Mouse (Mus musculus): Measurements from ENCODE around the gene Pfkfb4. TPM values are rescaled to one million over a fixed set of nuclear protein-coding genes. Genes with fewer than 3 reads are reported as not detected.

The Pfkfb4 gene
- polyA plus RNA-seq (2012; rRNA removed), result 10.6 and 11.3 TPM in 2 replicates

DNA sequence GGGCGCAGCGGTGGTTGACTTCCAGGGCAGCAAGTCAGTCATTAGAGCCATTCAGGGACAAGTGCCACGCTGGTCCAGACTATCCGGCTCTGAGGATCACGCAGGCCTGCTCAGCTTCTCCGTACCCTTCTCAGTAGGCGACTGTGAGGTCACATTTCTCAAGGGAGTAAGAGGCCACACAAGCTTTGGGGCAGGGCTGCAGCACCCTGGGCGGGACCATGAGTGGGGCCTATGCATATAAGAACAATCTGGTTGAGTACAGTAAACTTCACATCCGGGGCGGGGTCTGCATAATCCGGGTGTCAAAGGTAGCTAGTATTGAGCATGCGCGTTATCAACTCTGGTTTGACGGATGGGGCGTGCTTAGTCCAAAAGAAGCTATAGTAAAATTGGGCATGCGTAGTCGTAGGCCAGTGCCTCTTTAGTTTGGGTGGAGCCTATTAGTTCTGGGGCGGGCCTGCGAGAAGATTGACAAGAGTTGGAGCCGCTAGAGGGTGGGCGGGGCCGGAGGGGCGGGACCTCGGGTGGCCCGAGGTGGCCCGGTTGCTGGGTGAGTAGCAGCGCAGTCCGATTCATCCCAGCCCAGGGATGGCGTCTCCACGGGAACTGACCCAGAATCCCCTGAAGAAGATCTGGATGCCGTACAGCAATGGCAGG lies at the start of gene Pfkfb4:
Pfkfb4 (plus strand) TSS at position 351 of the 657 bp plus-strand sequence.
- TF ChIP-seq CTCF (conservative IDR thresholded peaks at IDR 0.05; ENCODE audit: insufficient read depth, insufficient read length, low read depth, low read length) (no peak), POLR2A (IDR thresholded peaks at IDR 0.05; ENCODE audit: low read depth, low read length) (peak; percentile 83)
- peak; percentile 100 for DNase-seq
- H3K27me3 ChIP-seq (replicated peaks; ENCODE audit: control insufficient read depth, insufficient read depth, low read length), result no peaks in the 10 kb centered on the region
- WGBS, result under 1% methylated on average over 31 of the region's 31 CpGs
- H3K4me1 ChIP-seq (ENCODE audit: control insufficient read depth, insufficient read depth, low read length), result peaks cover 6% of the 10 kb centered on the region
- H3K27ac ChIP-seq (ENCODE audit: insufficient read depth, low read depth, low read length), result peak within 1 kb of the TSS; percentile 96
- H3K36me3 ChIP-seq (ENCODE audit: control insufficient read depth, insufficient read depth, low read length), result no peaks in the 10 kb centered on the region
- H3K4me3 ChIP-seq (ENCODE audit: insufficient read depth, low read depth, low read length), result peak within 1 kb of the TSS; percentile 63

DNA sequence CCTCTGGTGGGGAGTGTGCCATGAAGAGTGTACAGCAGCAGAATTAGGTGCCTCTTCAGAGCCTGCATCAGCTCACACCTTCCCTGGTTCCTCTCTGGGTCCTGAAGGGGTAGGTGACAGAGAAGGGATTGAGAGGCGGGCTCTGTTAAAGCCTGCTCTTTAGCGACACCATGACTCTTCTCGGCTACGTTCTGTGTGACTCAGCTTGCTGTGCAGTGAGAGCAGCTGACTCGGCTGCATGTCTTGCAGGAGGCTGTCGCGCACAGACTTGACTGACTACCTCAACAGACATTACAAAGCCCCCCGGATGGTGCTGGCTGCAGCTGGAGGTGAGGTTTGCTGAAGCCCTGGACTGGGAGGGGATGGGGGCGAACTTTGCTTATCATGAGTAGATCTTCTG lies 46.5 kb upstream of the Pfkfb4 start:
- Histone ChIP-seq H3K4me1 (ENCODE audit: control insufficient read depth, insufficient read depth, low read length) (no peaks in the 10 kb centered on the region), H3K27ac (ENCODE audit: insufficient read depth, low read depth, low read length) (no peak overlapping the region), H3K27me3 (replicated peaks; ENCODE audit: control insufficient read depth, insufficient read depth, low read length) (no peaks in the 10 kb centered on the region), H3K4me3 (ENCODE audit: insufficient read depth, low read depth, low read length) (no peak overlapping the region), H3K36me3 (ENCODE audit: control insufficient read depth, insufficient read depth, low read length) (peaks cover 11% of the 10 kb centered on the region)
- DNase-seq, result no peak
- WGBS, result 82% methylated on average over 9 of the region's 9 CpGs
- no peak for TF ChIP-seq CTCF (conservative IDR thresholded peaks at IDR 0.05; ENCODE audit: insufficient read depth, insufficient read length, low read depth, low read length)
- TF ChIP-seq POLR2A (IDR thresholded peaks at IDR 0.05; ENCODE audit: low read depth, low read length), result no peak

DNA sequence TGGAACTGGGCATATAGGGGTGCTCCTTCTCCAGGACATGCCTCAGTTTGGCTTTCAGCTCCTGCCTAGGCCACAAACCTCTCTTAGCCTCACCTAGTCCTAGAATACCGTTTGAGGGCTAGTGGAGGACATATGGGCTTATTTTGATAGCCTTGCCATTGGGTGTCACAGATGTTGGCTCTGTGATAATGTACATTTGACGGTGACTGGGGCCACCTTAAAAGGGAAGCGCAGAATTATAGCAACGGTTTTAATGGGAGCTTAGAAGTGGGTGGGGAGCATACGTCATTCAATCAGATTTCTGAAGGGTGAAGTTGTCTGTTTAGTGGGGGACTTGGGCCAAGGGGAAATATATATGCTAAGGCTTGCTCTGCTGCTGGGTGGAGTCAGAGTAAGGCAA lies 46.0 kb upstream of the Pfkfb4 start:
- Histone ChIP-seq H3K4me3 (ENCODE audit: insufficient read depth, low read depth, low read length) (no peak overlapping the region), H3K27me3 (replicated peaks; ENCODE audit: control insufficient read depth, insufficient read depth, low read length) (no peaks in the 10 kb centered on the region), H3K27ac (ENCODE audit: insufficient read depth, low read depth, low read length) (no peak overlapping the region), H3K4me1 (ENCODE audit: control insufficient read depth, insufficient read depth, low read length) (no peaks in the 10 kb centered on the region), H3K36me3 (ENCODE audit: control insufficient read depth, insufficient read depth, low read length) (peaks cover 11% of the 10 kb centered on the region)
- WGBS, result 84% methylated on average over 5 of the region's 5 CpGs
- no peak for DNase-seq
- TF ChIP-seq POLR2A (IDR thresholded peaks at IDR 0.05; ENCODE audit: low read depth, low read length) (no peak), CTCF (conservative IDR thresholded peaks at IDR 0.05; ENCODE audit: insufficient read depth, insufficient read length, low read depth, low read length) (no peak)

DNA sequence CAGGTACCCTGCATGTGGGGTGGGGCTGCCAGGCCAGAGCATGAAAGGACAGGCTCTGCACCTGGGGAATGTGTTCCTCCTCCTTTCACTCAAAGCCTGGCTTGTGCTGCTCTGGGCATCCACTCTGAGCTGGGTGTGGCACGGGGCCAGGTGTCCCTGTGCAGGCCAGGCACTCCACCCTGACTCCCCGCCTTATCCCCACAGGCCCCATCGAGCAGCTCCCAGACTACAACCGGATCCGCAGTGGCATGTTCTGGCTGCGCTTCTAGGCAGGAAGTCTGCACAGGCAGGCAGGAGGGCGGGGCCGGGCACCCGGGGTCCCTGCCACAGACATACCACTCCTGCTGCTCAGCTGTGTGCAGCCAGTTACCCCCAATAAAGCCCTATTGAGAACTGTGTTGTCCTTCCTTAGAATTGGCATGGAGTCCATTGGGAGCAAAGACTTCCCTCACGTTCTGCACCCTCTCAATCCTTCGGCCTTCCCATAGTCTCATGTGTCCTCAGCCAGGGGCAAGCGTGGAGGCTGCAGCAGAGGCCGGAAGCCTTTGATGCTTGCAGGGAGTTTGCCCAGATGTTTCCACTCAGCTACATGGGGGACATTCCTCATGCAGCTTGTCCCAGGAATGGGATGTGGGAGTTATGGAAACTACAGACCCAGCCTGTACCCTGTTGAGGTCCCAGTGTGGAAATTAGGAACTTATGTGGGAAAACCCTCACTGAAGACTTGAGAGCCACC lies 42.2 kb upstream of the Pfkfb4 start:
- peak; percentile 31 for DNase-seq
- H3K27ac ChIP-seq (ENCODE audit: insufficient read depth, low read depth, low read length), result no peak overlapping the region
- no peak for TF ChIP-seq CTCF (conservative IDR thresholded peaks at IDR 0.05; ENCODE audit: insufficient read depth, insufficient read length, low read depth, low read length)
- no peak for TF ChIP-seq POLR2A (IDR thresholded peaks at IDR 0.05; ENCODE audit: low read depth, low read length)
- no peak overlapping the region for H3K4me3 ChIP-seq (ENCODE audit: insufficient read depth, low read depth, low read length)
- H3K27me3 ChIP-seq (replicated peaks; ENCODE audit: control insufficient read depth, insufficient read depth, low read length), result no peaks in the 10 kb centered on the region
- WGBS, result 58% methylated on average over 13 of the region's 13 CpGs
- peaks cover 9% of the 10 kb centered on the region for H3K36me3 ChIP-seq (ENCODE audit: control insufficient read depth, insufficient read depth, low read length)
- no peaks in the 10 kb centered on the region for H3K4me1 ChIP-seq (ENCODE audit: control insufficient read depth, insufficient read depth, low read length)

DNA sequence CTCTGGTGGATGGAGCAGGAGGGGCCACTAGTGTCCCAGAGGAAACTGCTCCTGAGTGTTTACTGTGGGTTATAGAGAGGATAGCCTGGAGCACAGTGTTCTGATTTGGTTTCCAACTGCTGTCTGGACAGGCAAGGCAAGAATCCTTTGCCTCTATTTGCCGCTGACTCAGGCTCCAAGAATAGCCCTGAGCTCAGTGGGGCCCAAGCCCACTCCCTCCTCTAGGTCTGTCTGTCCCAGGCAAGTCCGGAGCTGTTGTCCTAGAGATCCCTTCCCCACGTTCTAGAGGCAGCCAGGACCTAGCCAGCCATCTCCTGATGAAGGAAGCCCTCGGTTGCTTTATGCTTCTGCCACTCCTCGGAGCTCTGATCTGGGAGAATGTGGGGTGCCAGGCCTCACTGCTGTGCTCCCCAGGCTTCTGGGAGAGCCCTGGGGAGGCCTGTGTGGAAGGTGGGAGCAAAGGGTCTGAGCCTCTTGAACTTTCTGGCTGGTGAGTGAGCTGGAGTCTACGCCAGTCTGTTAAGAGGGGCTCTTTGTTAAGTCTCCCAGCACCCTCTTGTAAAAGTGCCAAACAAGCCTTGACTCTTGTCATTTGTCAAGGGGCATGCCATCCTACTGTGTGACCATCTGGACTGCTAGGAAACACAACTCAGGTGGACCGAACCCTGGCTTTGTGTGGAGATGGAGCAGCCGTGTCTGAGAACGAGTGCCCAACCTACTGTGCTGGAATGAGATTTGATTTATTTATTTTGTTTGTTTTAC lies 41.4 kb upstream of the Pfkfb4 start:
- Histone ChIP-seq H3K4me1 (ENCODE audit: control insufficient read depth, insufficient read depth, low read length) (no peaks in the 10 kb centered on the region), H3K27ac (ENCODE audit: insufficient read depth, low read depth, low read length) (0 out of 2 replicates have a peak overlapping the region, but pooled peaks have one; percentile 10), H3K36me3 (ENCODE audit: control insufficient read depth, insufficient read depth, low read length) (peaks cover 9% of the 10 kb centered on the region), H3K27me3 (replicated peaks; ENCODE audit: control insufficient read depth, insufficient read depth, low read length) (no peaks in the 10 kb centered on the region), H3K4me3 (ENCODE audit: insufficient read depth, low read depth, low read length) (no peak overlapping the region)
- 83% methylated on average over 9 of the region's 9 CpGs for WGBS
- DNase-seq, result no peak
- TF ChIP-seq POLR2A (IDR thresholded peaks at IDR 0.05; ENCODE audit: low read depth, low read length), result no peak
- TF ChIP-seq CTCF (conservative IDR thresholded peaks at IDR 0.05; ENCODE audit: insufficient read depth, insufficient read length, low read depth, low read length), result no peak

DNA sequence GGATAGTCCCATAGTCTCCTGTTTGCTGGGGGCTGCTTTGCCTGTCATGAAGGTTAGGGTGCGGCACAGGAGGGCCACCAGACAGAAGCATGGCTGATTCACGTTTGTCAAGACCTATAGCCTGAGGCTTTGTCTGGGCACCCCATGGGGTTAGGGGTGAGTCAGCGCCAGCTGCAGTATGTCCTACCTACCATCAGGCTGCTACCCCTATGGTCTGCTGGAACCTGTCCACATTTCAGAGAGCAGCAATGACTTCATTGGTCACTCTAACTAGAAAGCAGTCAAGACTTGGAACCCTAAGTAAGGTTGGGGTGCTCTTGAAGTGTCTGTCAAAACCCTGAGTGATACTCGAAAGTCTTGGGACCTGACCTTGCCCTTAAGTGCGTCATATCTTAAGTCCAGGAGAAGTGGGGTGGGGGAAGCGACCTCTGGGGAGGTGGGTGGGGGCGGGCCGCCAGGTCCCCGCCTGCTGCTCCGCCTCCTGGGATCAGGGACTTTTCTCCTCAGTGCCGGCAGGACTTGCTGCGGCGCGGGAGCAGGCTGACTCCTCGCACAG lies 38.4 kb upstream of the Pfkfb4 start, which contains the start of gene Col7a1:
Col7a1 (plus strand) TSS at position 506 of the 556 bp plus-strand sequence.
- 15% methylated on average over 15 of the region's 15 CpGs for WGBS
- H3K27ac ChIP-seq (ENCODE audit: insufficient read depth, low read depth, low read length), result no peak within 1 kb of the TSS
- H3K36me3 ChIP-seq (ENCODE audit: control insufficient read depth, insufficient read depth, low read length), result peaks cover 9% of the 10 kb centered on the region
- no peak for TF ChIP-seq POLR2A (IDR thresholded peaks at IDR 0.05; ENCODE audit: low read depth, low read length)
- no peak for TF ChIP-seq CTCF (conservative IDR thresholded peaks at IDR 0.05; ENCODE audit: insufficient read depth, insufficient read length, low read depth, low read length)
- DNase-seq, result no peak
- H3K4me3 ChIP-seq (ENCODE audit: insufficient read depth, low read depth, low read length), result no peak within 1 kb of the TSS
- H3K27me3 ChIP-seq (replicated peaks; ENCODE audit: control insufficient read depth, insufficient read depth, low read length), result no peaks in the 10 kb centered on the region
- H3K4me1 ChIP-seq (ENCODE audit: control insufficient read depth, insufficient read depth, low read length), result no peaks in the 10 kb centered on the region
